Mouse (Mus musculus): ENCODE measurements around the gene Tmeff2. TPM values are rescaled to one million over a fixed set of nuclear protein-coding genes. Genes with fewer than 3 reads are reported as not detected.

The Tmeff2 gene
- total RNA-seq, 2 experiments from 2014 or later, result 48.1 to 50.0 TPM

- TF ChIP-seq CTCF (IDR thresholded peaks at IDR 0.05), result no peak
- peak overlapping the region; percentile 71 for H3K27ac ChIP-seq
- DNase-seq (ENCODE audit: extremely low spot score in 1 of 2, low spot score in 2 of 2), result peak in 1 of 2 experiments; percentile 28
- no peak overlapping the region for H3K4me3 ChIP-seq
- intact Hi-C loops (cut with DNase I), result loop anchor here (5.0 to 10.0 kb wide), 5 partner anchors 48 to 219 kb away; no protein-coding TSS in a partner anchor
These were observed 215.3 kb downstream of the Tmeff2 start for GRCm38 (mm10) chr1:51115761-51116160.

- DNase-seq (ENCODE audit: extremely low spot score in 1 of 2, low spot score in 2 of 2), result no peak
- TF ChIP-seq CTCF (IDR thresholded peaks at IDR 0.05), result no peak
- intact Hi-C loops (cut with DNase I), result loop anchor here (5.0 to 10.0 kb wide), 5 partner anchors 51 to 217 kb away; no protein-coding TSS in a partner anchor
- Histone ChIP-seq H3K4me3 (no peak overlapping the region), H3K27ac (peak overlapping the region; percentile 45; the same call in 1 of the 2 replicates)
These were observed 217.4 kb downstream of the Tmeff2 start for GRCm38 (mm10) chr1:51117830-51118229.

- Histone ChIP-seq H3K4me3 (no peak overlapping the region), H3K27ac (no peak overlapping the region)
- intact Hi-C loops (cut with DNase I), result no loop called here
- no peak for DNase-seq (ENCODE audit: extremely low spot score in 1 of 2, low spot score in 2 of 2)
- TF ChIP-seq CTCF (IDR thresholded peaks at IDR 0.05), result no peak
These were observed 225.4 kb downstream of the Tmeff2 start for GRCm38 (mm10) chr1:51125671-51126424.

- DNase-seq (ENCODE audit: extremely low spot score in 1 of 2, low spot score in 2 of 2), result no peak
- Histone ChIP-seq H3K4me3 (no peak overlapping the region), H3K27ac (no peak overlapping the region)
- intact Hi-C loops (cut with DNase I), result no loop called here
- no peak for TF ChIP-seq CTCF (IDR thresholded peaks at IDR 0.05)
These were observed 225.9 kb downstream of the Tmeff2 start for GRCm38 (mm10) chr1:51126425-51126765.

- intact Hi-C loops (cut with DNase I), result no loop called here
- DNase-seq (ENCODE audit: extremely low spot score in 1 of 2, low spot score in 2 of 2), result no peak
- Histone ChIP-seq H3K27ac (no peak overlapping the region), H3K4me3 (no peak overlapping the region)
- TF ChIP-seq CTCF (IDR thresholded peaks at IDR 0.05), result no peak
These were observed 236.3 kb downstream of the Tmeff2 start for GRCm38 (mm10) chr1:51136792-51137191.

- DNase-seq (ENCODE audit: extremely low spot score in 1 of 2, low spot score in 2 of 2), result no peak
- intact Hi-C loops (cut with DNase I), result no loop called here
- Histone ChIP-seq H3K4me3 (no peak overlapping the region), H3K27ac (no peak overlapping the region)
- no peak for TF ChIP-seq CTCF (IDR thresholded peaks at IDR 0.05)
These were observed 239.2 kb downstream of the Tmeff2 start for GRCm38 (mm10) chr1:51139605-51140004.

GRCm38 (mm10) chr1:51141381-51141780 is 240.9 kb downstream of the Tmeff2 start:
- intact Hi-C loops (cut with DNase I), result no loop called here
- TF ChIP-seq CTCF (IDR thresholded peaks at IDR 0.05), result no peak
- DNase-seq (ENCODE audit: extremely low spot score in 1 of 2, low spot score in 2 of 2), result no peak
- H3K27ac ChIP-seq, result no peak overlapping the region
- H3K4me3 ChIP-seq, result no peak overlapping the region

GRCm38 (mm10) chr1:51142729-51143128 is 242.3 kb downstream of the Tmeff2 start:
- Histone ChIP-seq H3K4me3 (no peak overlapping the region), H3K27ac (no peak overlapping the region)
- intact Hi-C loops (cut with DNase I), result no loop called here
- no peak for TF ChIP-seq CTCF (IDR thresholded peaks at IDR 0.05)
- no peak for DNase-seq (ENCODE audit: extremely low spot score in 1 of 2, low spot score in 2 of 2)

- Histone ChIP-seq H3K27ac (no peak overlapping the region), H3K4me3 (no peak overlapping the region)
- TF ChIP-seq CTCF (IDR thresholded peaks at IDR 0.05), result no peak
- intact Hi-C loops (cut with DNase I), result no loop called here
- DNase-seq (ENCODE audit: extremely low spot score in 1 of 2, low spot score in 2 of 2), result no peak
These were observed 245.2 kb downstream of the Tmeff2 start for GRCm38 (mm10) chr1:51145693-51146092.

GRCm38 (mm10) chr1:51148481-51149137 is 248.2 kb downstream of the Tmeff2 start:
- Histone ChIP-seq H3K4me3 (no peak overlapping the region), H3K27ac (no peak overlapping the region)
- TF ChIP-seq CTCF (IDR thresholded peaks at IDR 0.05), result no peak; the same call in 1 of the 2 replicates
- no peak for DNase-seq (ENCODE audit: extremely low spot score in 1 of 2, low spot score in 2 of 2)
- intact Hi-C loops (cut with DNase I), result no loop called here

GRCm38 (mm10) chr1:51149488-51149887 is 249.0 kb downstream of the Tmeff2 start:
- H3K27ac ChIP-seq, result no peak overlapping the region
- intact Hi-C loops (cut with DNase I), result no loop called here
- DNase-seq (ENCODE audit: extremely low spot score in 1 of 2, low spot score in 2 of 2), result no peak
- H3K4me3 ChIP-seq, result no peak overlapping the region
- TF ChIP-seq CTCF (IDR thresholded peaks at IDR 0.05), result no peak

GRCm38 (mm10) chr1:51149890-51150289 is 249.4 kb downstream of the Tmeff2 start:
- TF ChIP-seq CTCF (IDR thresholded peaks at IDR 0.05), result no peak
- Histone ChIP-seq H3K4me3 (no peak overlapping the region), H3K27ac (no peak overlapping the region)
- DNase-seq (ENCODE audit: extremely low spot score in 1 of 2, low spot score in 2 of 2), result no peak
- intact Hi-C loops (cut with DNase I), result no loop called here

Data from left cerebral cortex, adult 2 months (tissue).